Mouse (Mus musculus) heart, postnatal 0 days (tissue): ENCODE measurements around the gene Ttll3. TPM values are rescaled to one million over a fixed set of nuclear protein-coding genes. Genes with fewer than 3 reads are reported as not detected.
A peak's percentile ranks its signal among the peaks of the same experiment; 100 is the strongest.

Source experiments
- ATAC-seq: fragments of 200-750 bp; cut with Nextera tagmentation; 2 replicates; pipeline ENCODE4 v1.8.0; 2017; ENCODE audit warnings: low read depth, moderate number of reproducible peaks, moderate library complexity; ENCODE audit not compliant: insufficient read depth
- DNase-seq: peaks from one replicate; pipeline ENCODE4 v3.0.0-alpha.2; 2016; ENCODE audit warnings: low spot score
- H3K27ac ChIP-seq: fragments of 300-500 bp; sonication (generic); 2 replicates; pipeline ENCODE4 v1.5.1; 2014; ENCODE audit warnings: low read depth, mild to moderate bottlenecking
- H3K27me3 ChIP-seq: fragments of 300-500 bp; sonication (generic); 2 replicates; pipeline ENCODE4 v1.6.1; 2014; ENCODE audit warnings: low read length, mixed read lengths; ENCODE audit not compliant: control insufficient read depth, insufficient read depth
- H3K36me3 ChIP-seq: fragments of 300-500 bp; sonication (generic); replicated peaks from 2 replicates; pipeline ENCODE4 v1.6.1; 2014; ENCODE audit warnings: low read length, mixed read lengths; ENCODE audit not compliant: control insufficient read depth, insufficient read depth
- H3K4me1 ChIP-seq: fragments of 300-500 bp; sonication (generic); 2 replicates; pipeline ENCODE4 v1.6.1; 2014; ENCODE audit warnings: antibody characterized with exemption; ENCODE audit not compliant: control insufficient read depth, insufficient read depth
- H3K4me2 ChIP-seq: fragments of 300-500 bp; sonication (generic); 2 replicates; pipeline ENCODE4 v1.6.1; 2014; ENCODE audit warnings: low read depth, mild to moderate bottlenecking, low read length, moderate library complexity
- H3K4me3 ChIP-seq: fragments of 300-500 bp; sonication (generic); 2 replicates; pipeline ENCODE4 v1.5.1; 2014; ENCODE audit warnings: low read depth, low read length
- H3K9ac ChIP-seq: fragments of 300-500 bp; sonication (generic); replicated peaks from 2 replicates; pipeline ENCODE4 v1.6.1; 2014; ENCODE audit warnings: low read depth, low read length, mixed read lengths
- H3K9me3 ChIP-seq: fragments of 300-500 bp; sonication (generic); replicated peaks from 2 replicates; pipeline ENCODE4 v1.6.1; 2016; ENCODE audit warnings: low read length; ENCODE audit not compliant: control insufficient read depth
- CTCF ChIP-seq: IDR thresholded peaks from 2 replicates; pipeline ENCODE4 v1.5.1; 2016; ENCODE audit warnings: antibody characterized with exemption, control low read depth, low read depth
- EP300 ChIP-seq: IDR thresholded peaks from 2 replicates; pipeline ENCODE4 v1.6.1; 2016; ENCODE audit warnings: antibody characterized with exemption, low read depth
- WGBS: fragments of 180-500 bp; shearing (Covaris S2); extraction: QIAGEN DNeasy Blood & Tissue Kit; methylation state at CpG from one replicate; pipeline ENCODE4 v1.1.7; 2014; 5-methylcytosine and 5-hydroxymethylcytosine counted together
- polyA plus RNA-seq: library from polyadenylated mRNA; unstranded; fragments of >200 nt; fragmentation: Nextera tagmentation; extraction: Ambion mirVana; gene quantifications from 2 replicates; pipeline ENCODE4 v1.2.1, GENCODE M21; 2015
- total RNA-seq: library from RNA; depleted of rRNA; stranded (reverse); fragments of >200 nt; gene quantifications from 2 replicates; pipeline ENCODE4 v1.2.3, GENCODE M21; 2014; ENCODE audit warnings: low replicate concordance

The Ttll3 gene
- total and polyA plus RNA-seq, 2 experiments from 2014 or later = 0.64 to 10.4 TPM

- WGBS = 82% methylated on average over 5 of the region's 5 CpGs
- DNase-seq = no peak
- H3K36me3 ChIP-seq = peaks cover 72% of the 10 kb centered on the region
Measured at GRCm38 (mm10) chr6:113368577-113368976, 20.5 kb upstream of the Ttll3 start.

GRCm38 (mm10) chr6:113370194-113370929 lies 18.7 kb upstream of the Ttll3 start:
- Histone ChIP-seq H3K9ac (no peak overlapping the region), H3K9me3 (no peaks in the 10 kb centered on the region), H3K36me3 (peaks cover 90% of the 10 kb centered on the region), H3K4me1 (no peaks in the 10 kb centered on the region), H3K4me3 (no peak overlapping the region), H3K4me2 (no peak overlapping the region), H3K27me3 (no peaks in the 10 kb centered on the region), H3K27ac (no peak overlapping the region)
- DNase-seq (no peak), ATAC-seq (no peak)
- no peak for TF ChIP-seq CTCF
- TF ChIP-seq EP300 = no peak
- 88% methylated on average over 20 of the region's 20 CpGs for WGBS

More at GRCm38 (mm10) chr6:113368577-113368976, 20.5 kb upstream of the Ttll3 start:
- TF ChIP-seq CTCF (no peak), EP300 (no peak)
- Histone ChIP-seq H3K4me3 (no peak overlapping the region), H3K4me1 (no peaks in the 10 kb centered on the region), H3K27me3 (no peaks in the 10 kb centered on the region), H3K27ac (no peak overlapping the region), H3K9ac (no peak overlapping the region), H3K9me3 (no peaks in the 10 kb centered on the region), H3K4me2 (no peak overlapping the region)
- ATAC-seq = no peak

GRCm38 (mm10) chr6:113373491-113373890 lies 15.6 kb upstream of the Ttll3 start:
- no peak overlapping the region for H3K4me3 ChIP-seq
- no peak overlapping the region for H3K9ac ChIP-seq
- no peak overlapping the region for H3K4me2 ChIP-seq
- TF ChIP-seq EP300 (no peak), CTCF (no peak)
- DNase-seq = no peak
- peaks cover 73% of the 10 kb centered on the region for H3K36me3 ChIP-seq
- ATAC-seq = no peak
- 82% methylated on average over 4 of the region's 4 CpGs for WGBS
- H3K9me3 ChIP-seq = no peaks in the 10 kb centered on the region
- peaks cover under 1% of the 10 kb centered on the region; the same call in 1 of the 2 replicates for H3K4me1 ChIP-seq
- no peaks in the 10 kb centered on the region for H3K27me3 ChIP-seq
- H3K27ac ChIP-seq = no peak overlapping the region

GRCm38 (mm10) chr6:113377172-113377495 lies 11.9 kb upstream of the Ttll3 start:
- TF ChIP-seq CTCF (no peak), EP300 (no peak)
- H3K9me3 ChIP-seq = no peaks in the 10 kb centered on the region
- 6% methylated on average over 7 of the region's 7 CpGs for WGBS
- peak overlapping the region; percentile 91 for H3K9ac ChIP-seq
- H3K4me3 ChIP-seq = peak overlapping the region; percentile 94
- DNase-seq = no peak
- peak overlapping the region; percentile 97 for H3K27ac ChIP-seq
- peak overlapping the region; percentile 94 for H3K4me2 ChIP-seq
- no peak for ATAC-seq
- no peaks in the 10 kb centered on the region for H3K27me3 ChIP-seq
- H3K36me3 ChIP-seq = peaks cover 56% of the 10 kb centered on the region
- H3K4me1 ChIP-seq = peaks cover 14% of the 10 kb centered on the region

GRCm38 (mm10) chr6:113377496-113378385 lies 11.3 kb upstream of the Ttll3 start, which contains the start of the genes Tada3 and Arpc4:
Gene Tada3 (minus strand): TSS chr6:113377883.
Gene Arpc4 (plus strand): TSS chr6:113378115.
- TF ChIP-seq EP300 = no peak; the same call in 1 of the 2 replicates
- TF ChIP-seq CTCF = no peak
- peak; percentile 98 for DNase-seq
- no peaks in the 10 kb centered on the region for H3K27me3 ChIP-seq
- H3K36me3 ChIP-seq = peaks cover 56% of the 10 kb centered on the region
- H3K9ac ChIP-seq = peak within 1 kb of the TSS; percentile 91
- peak within 1 kb of the TSS; percentile 97 for H3K27ac ChIP-seq
- WGBS = under 1% methylated on average over 61 of the region's 61 CpGs
- ATAC-seq = peak; percentile 95
- H3K4me1 ChIP-seq = peaks cover 14% of the 10 kb centered on the region
- H3K9me3 ChIP-seq = no peaks in the 10 kb centered on the region
- peak within 1 kb of the TSS; percentile 94 for H3K4me2 ChIP-seq
- peak within 1 kb of the TSS; percentile 94 for H3K4me3 ChIP-seq
